Mouse (Mus musculus) neural tube, embryonic 13.5 days (tissue): ENCODE measurements around the gene Rmdn3. TPM values are rescaled to one million over a fixed set of nuclear protein-coding genes. Genes with fewer than 3 reads are reported as not detected.

Experiments
- ATAC-seq: fragments of 200-750 bp; cut with Nextera tagmentation; 2 replicates; pipeline ENCODE4 v1.8.0; 2017; ENCODE audit warnings: low read depth, mild to moderate bottlenecking, moderate TSS enrichment, moderate library complexity
- H3K27ac ChIP-seq: fragments of 300-500 bp; sonication (generic); replicated peaks from 2 replicates; pipeline ENCODE4 v1.5.1; 2015; ENCODE audit warnings: moderate library complexity, mild to moderate bottlenecking, inconsistent platforms
- H3K27me3 ChIP-seq: fragments of 300-500 bp; sonication (generic); 2 replicates; pipeline ENCODE4 v1.6.1; 2015; ENCODE audit warnings: mild to moderate bottlenecking, inconsistent platforms
- H3K36me3 ChIP-seq: fragments of 300-500 bp; sonication (generic); 2 replicates; pipeline ENCODE4 v1.6.1; 2015; ENCODE audit warnings: mild to moderate bottlenecking, inconsistent platforms
- H3K4me1 ChIP-seq: fragments of 300-500 bp; sonication (generic); replicated peaks from 2 replicates; pipeline ENCODE4 v1.6.1; 2015; ENCODE audit warnings: inconsistent platforms
- H3K4me2 ChIP-seq: fragments of 300-500 bp; sonication (generic); 2 replicates; pipeline ENCODE4 v1.6.1; 2015; ENCODE audit warnings: inconsistent platforms, mild to moderate bottlenecking, moderate library complexity
- H3K4me3 ChIP-seq: fragments of 300-500 bp; sonication (generic); 2 replicates; pipeline ENCODE4 v1.5.1; 2015; ENCODE audit warnings: mild to moderate bottlenecking, inconsistent platforms
- H3K9ac ChIP-seq: fragments of 300-500 bp; sonication (generic); 2 replicates; pipeline ENCODE4 v1.6.1; 2015; ENCODE audit warnings: moderate library complexity, mild to moderate bottlenecking, inconsistent platforms
- H3K9me3 ChIP-seq: fragments of 300-500 bp; sonication (generic); 2 replicates; pipeline ENCODE4 v1.6.1; 2016; ENCODE audit warnings: inconsistent platforms
- WGBS: fragments of 180-500 bp; shearing (Covaris S2); methylation state at CpG from one replicate; pipeline ENCODE4 v1.1.7; 2015; 5-methylcytosine and 5-hydroxymethylcytosine counted together
- polyA plus RNA-seq: library from polyadenylated mRNA; unstranded; fragments of >200 nt; fragmentation: Nextera tagmentation; extraction: Ambion mirVana; gene quantifications from 2 replicates; pipeline ENCODE4 v1.2.1, GENCODE M21; 2015

The Rmdn3 gene
- polyA plus RNA-seq, 1 experiment from 2014 or later, result 42.3 TPM

- Histone ChIP-seq H3K4me3 (no peak overlapping the region), H3K4me2 (no peak overlapping the region), H3K27ac (no peak overlapping the region), H3K9ac (no peak overlapping the region), H3K4me1 (no peaks in the 10 kb centered on the region), H3K9me3 (no peaks in the 10 kb centered on the region), H3K36me3 (peaks cover 67% of the 10 kb centered on the region), H3K27me3 (no peaks in the 10 kb centered on the region)
- 88% methylated on average over 5 of the region's 5 CpGs for WGBS
- no peak for ATAC-seq
These were observed 20.4 kb downstream of the Rmdn3 start for GRCm38 (mm10) chr2:119136346-119136898.

GRCm38 (mm10) chr2:119113121-119113925, 43.5 kb downstream of the Rmdn3 start:
- H3K9ac ChIP-seq, result peak overlapping the region; percentile 41
- no peaks in the 10 kb centered on the region for H3K27me3 ChIP-seq
- H3K36me3 ChIP-seq, result no peaks in the 10 kb centered on the region
- no peak overlapping the region for H3K27ac ChIP-seq
- peak overlapping the region; percentile 90 for H3K4me2 ChIP-seq
- WGBS, result 15% methylated on average over 20 of the region's 20 CpGs
- peaks cover 11% of the 10 kb centered on the region for H3K4me1 ChIP-seq
- peak overlapping the region; percentile 46 for H3K4me3 ChIP-seq
- H3K9me3 ChIP-seq, result no peaks in the 10 kb centered on the region
- ATAC-seq, result no peak

- Histone ChIP-seq H3K4me2 (peak within 1 kb of the TSS; percentile 90), H3K9me3 (no peaks in the 10 kb centered on the region), H3K4me1 (peaks cover 11% of the 10 kb centered on the region), H3K4me3 (peak within 1 kb of the TSS; percentile 46), H3K27me3 (no peaks in the 10 kb centered on the region), H3K36me3 (no peaks in the 10 kb centered on the region), H3K9ac (peak within 1 kb of the TSS; percentile 41), H3K27ac (peak within 1 kb of the TSS; percentile 59)
- ATAC-seq, result peak; percentile 94
- whole genome bisulfite sequencing, result under 1% methylated on average over 51 of the region's 51 CpGs
These were observed 44.3 kb downstream of the Rmdn3 start, which contains the start of gene Rad51 for GRCm38 (mm10) chr2:119112438-119113112. Gene Rad51 (plus strand): TSS chr2:119112793.

- Histone ChIP-seq H3K27me3 (no peaks in the 10 kb centered on the region), H3K27ac (no peak overlapping the region), H3K9me3 (no peaks in the 10 kb centered on the region), H3K36me3 (no peaks in the 10 kb centered on the region), H3K9ac (no peak overlapping the region), H3K4me2 (no peak overlapping the region), H3K4me3 (no peak overlapping the region), H3K4me1 (peaks cover 11% of the 10 kb centered on the region)
- WGBS, result 90% methylated on average over 3 of the region's 3 CpGs
- ATAC-seq, result no peak
These were observed 45.8 kb downstream of the Rmdn3 start for GRCm38 (mm10) chr2:119111060-119111459.

GRCm38 (mm10) chr2:119108554-119108953, 48.3 kb downstream of the Rmdn3 start:
- Histone ChIP-seq H3K4me3 (no peak overlapping the region), H3K27me3 (no peaks in the 10 kb centered on the region), H3K4me2 (no peak overlapping the region), H3K9ac (no peak overlapping the region), H3K27ac (no peak overlapping the region), H3K4me1 (peaks cover 11% of the 10 kb centered on the region), H3K9me3 (no peaks in the 10 kb centered on the region), H3K36me3 (no peaks in the 10 kb centered on the region)
- 71% methylated on average over 4 of the region's 4 CpGs for WGBS
- no peak for ATAC-seq

- H3K4me2 ChIP-seq, result no peak overlapping the region
- no peak overlapping the region for H3K9ac ChIP-seq
- ATAC-seq, result no peak
- no peak overlapping the region for H3K27ac ChIP-seq
- 85% methylated on average over 5 of the region's 5 CpGs for WGBS
- 0 out of 2 replicates have a peak, but pooled peaks cover 7% of the 10 kb centered on the region for H3K36me3 ChIP-seq
- H3K4me3 ChIP-seq, result no peak overlapping the region
- H3K9me3 ChIP-seq, result no peaks in the 10 kb centered on the region
- H3K27me3 ChIP-seq, result no peaks in the 10 kb centered on the region
- peaks cover under 1% of the 10 kb centered on the region; the same call in 1 of the 2 replicates for H3K4me1 ChIP-seq
These were observed 50.3 kb downstream of the Rmdn3 start for GRCm38 (mm10) chr2:119106583-119106982.

GRCm38 (mm10) chr2:119101552-119101951, 55.3 kb downstream of the Rmdn3 start:
- Histone ChIP-seq H3K4me1 (no peaks in the 10 kb centered on the region), H3K9ac (no peak overlapping the region), H3K27ac (no peak overlapping the region), H3K36me3 (peaks cover 12% of the 10 kb centered on the region; the same call in 1 of the 2 replicates), H3K9me3 (no peaks in the 10 kb centered on the region), H3K4me2 (no peak overlapping the region), H3K27me3 (no peaks in the 10 kb centered on the region), H3K4me3 (no peak overlapping the region)
- no peak for ATAC-seq

Other genes with a start within 250 kb of the Rmdn3 start
- 10.4 TPM in 2 replicates for gene Chst14, start 230.5 kb downstream of the Rmdn3 start, polyA plus RNA-seq
- gene Ccdc32, start 127.6 kb downstream of the Rmdn3 start, polyA plus RNA-seq, result 36.6 and 37.4 TPM in 2 replicates
- 4.2 and 5.9 TPM in 2 replicates for gene Rpusd2, start 122.2 kb downstream of the Rmdn3 start, polyA plus RNA-seq
- gene Knl1, start 109.9 kb downstream of the Rmdn3 start, polyA plus RNA-seq, result 7.6 and 9.9 TPM in 2 replicates
- gene Rad51, start 44.2 kb downstream of the Rmdn3 start, polyA plus RNA-seq, result 8.3 and 10.5 TPM in 2 replicates
- gene Gchfr, start 10.7 kb upstream of the Rmdn3 start, polyA plus RNA-seq, result 1.2 and 2.3 TPM in 2 replicates
- gene Gm14137, start 17.5 kb upstream of the Rmdn3 start, polyA plus RNA-seq, result 0.50 and 0.66 TPM in 2 replicates
- 54.8 and 58.9 TPM in 2 replicates for gene Zfyve19, start 51.6 kb upstream of the Rmdn3 start, polyA plus RNA-seq
- gene Dnajc17, start 51.8 kb upstream of the Rmdn3 start, polyA plus RNA-seq, result 20.4 and 24.4 TPM in 2 replicates
- gene Ppp1r14d, start 72.9 kb upstream of the Rmdn3 start, polyA plus RNA-seq, result not detected in 2 replicates
- gene Spint1, start 80.3 kb upstream of the Rmdn3 start, polyA plus RNA-seq, result 0.32 and 0.92 TPM in 2 replicates
- gene Rhov, start 114.2 kb upstream of the Rmdn3 start, polyA plus RNA-seq, result 18.3 and 19.1 TPM in 2 replicates
- gene Vps18, start 131.7 kb upstream of the Rmdn3 start, polyA plus RNA-seq, result 23.9 and 24.2 TPM in 2 replicates
- 4.9 and 5.3 TPM in 2 replicates for gene Dll4, start 168.8 kb upstream of the Rmdn3 start, polyA plus RNA-seq
- 6.2 TPM in 2 replicates for gene Chac1, start 194.2 kb upstream of the Rmdn3 start, polyA plus RNA-seq